Mouse (Mus musculus): Measurements from ENCODE around the gene Bcl6b. TPM values are rescaled to one million over a fixed set of nuclear protein-coding genes. Genes with fewer than 3 reads are reported as not detected.

Bcl6b gene
- 8.1 and 9.1 TPM in 2 replicates for polyA plus RNA-seq (2012; rRNA removed)

- DNase-seq (ENCODE audit: low read depth) = no peak
These were observed at the start of gene Bcl6b for GRCm38 (mm10) chr11:70229260-70230010. Gene Bcl6b, minus strand, starts transcription at chr11:70229798.

- DNase-seq (ENCODE audit: low read depth) = no peak
These were observed 49.4 kb upstream of the Bcl6b start for GRCm38 (mm10) chr11:70278961-70279360.

- DNase-seq (ENCODE audit: low read depth) = no peak
These were observed 42.0 kb upstream of the Bcl6b start for GRCm38 (mm10) chr11:70271641-70272040.

- no peak for DNase-seq (ENCODE audit: low read depth)
These were observed 36.8 kb upstream of the Bcl6b start for GRCm38 (mm10) chr11:70266405-70266804.

GRCm38 (mm10) chr11:70265819-70266218 lies 36.2 kb upstream of the Bcl6b start:
- DNase-seq (ENCODE audit: low read depth) = no peak

- no peak for DNase-seq (ENCODE audit: low read depth)
These were observed 35.7 kb upstream of the Bcl6b start for GRCm38 (mm10) chr11:70265252-70265651.

GRCm38 (mm10) chr11:70259035-70259434 lies 29.4 kb upstream of the Bcl6b start:
- no peak for DNase-seq (ENCODE audit: low read depth)

GRCm38 (mm10) chr11:70254931-70255531 lies 25.4 kb upstream of the Bcl6b start, which contains the start of gene Alox12:
Gene Alox12, minus strand, starts transcription at chr11:70255353.
- no peak for DNase-seq (ENCODE audit: low read depth)

- DNase-seq (ENCODE audit: low read depth) = no peak
These were observed 24.7 kb upstream of the Bcl6b start for GRCm38 (mm10) chr11:70254337-70254736.

- no peak for DNase-seq (ENCODE audit: low read depth)
These were observed 22.3 kb upstream of the Bcl6b start for GRCm38 (mm10) chr11:70251853-70252252.

GRCm38 (mm10) chr11:70250150-70250549 lies 20.6 kb upstream of the Bcl6b start:
- DNase-seq (ENCODE audit: low read depth) = no peak

- no peak for DNase-seq (ENCODE audit: low read depth)
These were observed 17.7 kb upstream of the Bcl6b start for GRCm38 (mm10) chr11:70247136-70247845.

GRCm38 (mm10) chr11:70242591-70242990 lies 13.0 kb upstream of the Bcl6b start:
- no peak for DNase-seq (ENCODE audit: low read depth)

GRCm38 (mm10) chr11:70239541-70240279 lies 10.1 kb upstream of the Bcl6b start, which contains the start of the genes Gm21988 and Rnasek:
Gene Gm21988, minus strand, starts transcription at chr11:70239830.
Gene Rnasek, minus strand, starts transcription at chr11:70239842.
- no peak for DNase-seq (ENCODE audit: low read depth)

- DNase-seq (ENCODE audit: low read depth) = no peak
These were observed 9.2 kb upstream of the Bcl6b start for GRCm38 (mm10) chr11:70238591-70239440.

GRCm38 (mm10) chr11:70237457-70238167 lies 8.0 kb upstream of the Bcl6b start, which contains the start of gene 0610010K14Rik:
Gene 0610010K14Rik, minus strand, starts transcription at chr11:70237914.
- DNase-seq (ENCODE audit: low read depth) = no peak

GRCm38 (mm10) chr11:70236717-70237116 lies 7.1 kb upstream of the Bcl6b start:
- DNase-seq (ENCODE audit: low read depth) = no peak

- no peak for DNase-seq (ENCODE audit: low read depth)
These were observed 5.8 kb upstream of the Bcl6b start for GRCm38 (mm10) chr11:70235254-70235900.

GRCm38 (mm10) chr11:70234497-70234896 lies 4.9 kb upstream of the Bcl6b start:
- DNase-seq (ENCODE audit: low read depth) = no peak

GRCm38 (mm10) chr11:70234037-70234436 lies 4.4 kb upstream of the Bcl6b start:
- no peak for DNase-seq (ENCODE audit: low read depth)
